Mouse (Mus musculus): ENCODE results near the gene Vmn1r88.

Gene Vmn1r88

GRCm38 (mm10) chr7:13159268-13159667, at the start of gene Vmn1r88:
Gene Vmn1r88 (plus strand): TSS chr7:13159568.

GRCm38 (mm10) chr7:13119817-13120216, 39.6 kb upstream of the Vmn1r88 start, which contains the start of gene Vmn1r86:
Gene Vmn1r86 (minus strand): TSS chr7:13119917.

GRCm38 (mm10) chr7:13123554-13124153, 35.7 kb upstream of the Vmn1r88 start:
- WGBS: 2% methylated on average over 18 of the region's 34 CpGs

- 96% methylated on average over 2 of the region's 2 CpGs for WGBS
These were observed 27.5 kb upstream of the Vmn1r88 start for GRCm38 (mm10) chr7:13131856-13132255.

GRCm38 (mm10) chr7:13140057-13140456, 19.3 kb upstream of the Vmn1r88 start, which contains the start of gene Vmn1r87:
Gene Vmn1r87 (minus strand): TSS chr7:13140157.
- 93% methylated on average over 1 of the region's 1 CpGs for WGBS

GRCm38 (mm10) chr7:13212720-13213119, 53.4 kb downstream of the Vmn1r88 start, which contains the start of gene Vmn1r89:
Gene Vmn1r89 (plus strand): TSS chr7:13213020.

All from cerebral cortex, adult 2 months (tissue).